Mouse (Mus musculus) CH12.LX (cell line): ENCODE results near the gene Dtnbp1. TPM values are rescaled to one million over a fixed set of nuclear protein-coding genes. Genes with fewer than 3 reads are reported as not detected.

Experiments
- DNase-seq: peaks from one replicate; pipeline ENCODE4 v3.0.0-alpha.2; 2013; ENCODE audit errors: extremely low read depth
- H3K27ac ChIP-seq: 2 replicates; pipeline ENCODE4 v1.5.1; 2012; ENCODE audit warnings: low read depth, mild to moderate bottlenecking, control low read depth, moderate library complexity; ENCODE audit not compliant: insufficient read depth
- H3K27me3 ChIP-seq: replicated peaks from 2 replicates; pipeline ENCODE3; 2012; ENCODE audit warnings: inconsistent platforms
- H3K36me3 ChIP-seq, 2 experiments: replicated peaks in 1 of 2; 2 replicates each; pipeline versions ENCODE3 to v1.6.1; 2012; ENCODE audit warnings: inconsistent platforms in 1 of 2, low read length in 1 of 2, mild to moderate bottlenecking in 1 of 2, mixed read lengths in 1 of 2, moderate library complexity in 1 of 2; ENCODE audit not compliant: control insufficient read depth in 1 of 2, insufficient read depth in 1 of 2
- H3K4me1 ChIP-seq, 2 experiments: 2 replicates each; pipeline ENCODE4 v1.6.1; 2012; ENCODE audit warnings: inconsistent platforms in 1 of 2, moderate library complexity in 1 of 2; ENCODE audit not compliant: insufficient read depth in 2 of 2, control insufficient read depth in 1 of 2
- H3K4me2 ChIP-seq: 2 replicates; pipeline ENCODE4 v1.6.1; 2012; ENCODE audit warnings: low read depth, mild to moderate bottlenecking, control low read depth; ENCODE audit not compliant: poor library complexity, insufficient read depth, severe bottlenecking
- H3K4me3 ChIP-seq, 3 experiments: fragments of 150-350 bp in 1 of 3; sonication (generic) in 1 of 3; replicated peaks in 1 of 3; 2 replicates each; pipeline versions ENCODE3 to v1.5.1; 2011 to 2012; ENCODE audit warnings: low read depth in 2 of 3, low read length in 2 of 3, mild to moderate bottlenecking in 2 of 3, moderate library complexity in 2 of 3, control low read depth in 1 of 3, improper control_type of control experiment in 1 of 3, inconsistent platforms in 1 of 3, mixed read lengths in 1 of 3; ENCODE audit not compliant: poor library complexity in 1 of 3
- H3K79me2 ChIP-seq: replicated peaks from 2 replicates; pipeline ENCODE4 v1.6.1; 2012; ENCODE audit warnings: mild to moderate bottlenecking, moderate library complexity; ENCODE audit not compliant: control insufficient read depth, poor library complexity, insufficient read depth, severe bottlenecking; ENCODE audit errors: extremely low read depth
- H3K9ac ChIP-seq: 2 replicates; pipeline ENCODE4 v1.6.1; 2012; ENCODE audit warnings: low read depth, mild to moderate bottlenecking, control low read depth, moderate library complexity; ENCODE audit not compliant: insufficient read depth
- H3K9me3 ChIP-seq: replicated peaks from 2 replicates; pipeline ENCODE3; 2012; ENCODE audit warnings: low read length, inconsistent platforms, mixed read lengths
- CHD1 ChIP-seq: IDR thresholded peaks from 2 replicates; pipeline ENCODE4 v1.6.1; 2012; ENCODE audit warnings: low read depth, low read length, improper control_type of control experiment, inconsistent platforms
- CHD2 ChIP-seq: IDR thresholded peaks from 2 replicates; pipeline ENCODE4 v1.6.1; 2011; ENCODE audit warnings: low read length, improper control_type of control experiment
- CTCF ChIP-seq, 2 experiments: IDR thresholded peaks in 1 of 2; conservative IDR thresholded peaks in 1 of 2; 2 replicates each; pipeline ENCODE4 v1.5.1; 2011 to 2012; ENCODE audit warnings: low read depth in 2 of 2, low read length in 2 of 2, improper control_type of control experiment in 1 of 2, inconsistent platforms in 1 of 2, mild to moderate bottlenecking in 1 of 2, moderate library complexity in 1 of 2
- ELF1 ChIP-seq: IDR thresholded peaks from 2 replicates; pipeline ENCODE4 v1.6.1; 2014; ENCODE audit warnings: low read depth, mild to moderate bottlenecking, inconsistent platforms, low read length, improper control_type of control experiment
- GABPA ChIP-seq: IDR thresholded peaks from 2 replicates; pipeline ENCODE4 v1.6.1; 2012; ENCODE audit warnings: low read depth, low read length, improper control_type of control experiment, inconsistent platforms; ENCODE audit not compliant: insufficient replicate concordance
- IRF4 ChIP-seq: IDR thresholded peaks from 2 replicates; pipeline ENCODE4 v1.6.1; 2014; ENCODE audit warnings: low read depth, mild to moderate bottlenecking, inconsistent platforms, low read length, improper control_type of control experiment
- JUND ChIP-seq: conservative IDR thresholded peaks from 2 replicates; pipeline ENCODE4 v1.6.1; 2011; ENCODE audit warnings: low read depth, low read length, improper control_type of control experiment
- MAZ ChIP-seq: IDR thresholded peaks from 2 replicates; pipeline ENCODE4 v1.6.1; 2012; ENCODE audit warnings: low read depth, mild to moderate bottlenecking, inconsistent platforms, low read length, improper control_type of control experiment, moderate library complexity
- MYC ChIP-seq: IDR thresholded peaks from 2 replicates; pipeline ENCODE4 v1.6.1; 2011; ENCODE audit warnings: low read depth, mild to moderate bottlenecking, improper control_type of control experiment, low read length
- NELFE ChIP-seq: IDR thresholded peaks from 2 replicates; pipeline ENCODE4 v1.6.1; 2011; ENCODE audit warnings: low read depth, low read length, improper control_type of control experiment
- RAD21 ChIP-seq: IDR thresholded peaks from 2 replicates; pipeline ENCODE4 v1.6.1; 2011; ENCODE audit warnings: low read depth, mild to moderate bottlenecking, low read length, improper control_type of control experiment, moderate library complexity
- RCOR1 ChIP-seq: conservative IDR thresholded peaks from 2 replicates; pipeline ENCODE4 v1.6.1; 2012; ENCODE audit warnings: low read depth, mild to moderate bottlenecking, inconsistent platforms, low read length, improper control_type of control experiment
- TBP ChIP-seq: conservative IDR thresholded peaks from 2 replicates; pipeline ENCODE4 v1.6.1; 2011; ENCODE audit warnings: low read depth, low read length, improper control_type of control experiment
- TCF12 ChIP-seq: IDR thresholded peaks from 2 replicates; pipeline ENCODE4 v1.6.1; 2014; ENCODE audit warnings: low read depth, mild to moderate bottlenecking, inconsistent platforms, low read length, improper control_type of control experiment
- USF1 ChIP-seq: IDR thresholded peaks from 2 replicates; pipeline ENCODE4 v1.6.1; 2014; ENCODE audit warnings: low read depth, mild to moderate bottlenecking, inconsistent platforms, low read length, improper control_type of control experiment
- ZC3H11A ChIP-seq: IDR thresholded peaks from 2 replicates; pipeline ENCODE4 v1.6.1; 2012; ENCODE audit warnings: low read depth, mild to moderate bottlenecking, inconsistent platforms, low read length, improper control_type of control experiment
- dilution Hi-C: fragments of 300-500 bp; cut with MboI; formaldehyde crosslinking; loops from 2 replicates; pipeline ENCODE4 v1.14.3; 2020; ENCODE audit warnings: low sequenced_read_pairs; ENCODE audit not compliant: extremely low pct_unique_long_range_greater_than_20kb, extremely low pct_ligation_motif_present
- in situ Hi-C: fragments of 300-500 bp; cut with MboI; formaldehyde crosslinking; loops from 3 replicates; pipeline ENCODE4 v1.14.3; 2019; ENCODE audit warnings: low sequenced_read_pairs, low pct_ligation_motif_present, low pct_unique_long_range_greater_than_20kb, mixed read lengths
- polyA plus RNA-seq: library from polyadenylated mRNA; unstranded; fragments of >175 nt; gene quantifications from 2 replicates; pipeline ENCODE4 v1.2.1, GENCODE M21; 2012; ENCODE audit warnings: low read depth; ENCODE audit not compliant: insufficient read length
- total RNA-seq, 2 experiments: library from RNA; depleted of rRNA; stranded (reverse); fragments of 300-350 nt in 1 of 2; fragments of >200 nt in 1 of 2; gene quantifications; 2 replicates each; pipeline ENCODE4 v1.2.3; 2012 to 2014

The Dtnbp1 gene
- total and polyA plus RNA-seq, 3 experiments, result 32.4 to 69.2 (median 35.9) TPM

- Histone ChIP-seq H3K36me3 (peaks cover 18 to 67% of the 10 kb centered on the region in 2 experiments), H3K4me3 (no peak overlapping the region), H3K4me2 (no peak overlapping the region), H3K9ac (no peak overlapping the region), H3K4me1 (peaks cover 2 to 30% of the 10 kb centered on the region in 2 experiments), H3K27ac (no peak overlapping the region), H3K79me2 (peaks cover 9% of the 10 kb centered on the region; the same call in 1 of the 2 replicates), H3K9me3 (no peaks in the 10 kb centered on the region), H3K27me3 (no peaks in the 10 kb centered on the region)
- dilution Hi-C loops (no loop called here), in situ Hi-C loops (no loop called here)
- no peak for DNase-seq
- TF ChIP-seq MYC (no peak), IRF4 (no peak), CTCF (conservative IDR thresholded peaks at IDR 0.05 in 1 of 2, IDR thresholded peaks at IDR 0.05 in 1 of 2; ENCODE audit: low read depth in 2 of 2, low read length in 2 of 2) (no peak), RAD21 (no peak), ZC3H11A (no peak), TBP (no peak), MAZ (no peak), NELFE (no peak), CHD1 (no peak), RCOR1 (no peak), JUND (no peak)
Observed at GRCm38 (mm10) chr13:44991936-44992335, 10.0 kb downstream of the Dtnbp1 start.

DNA sequence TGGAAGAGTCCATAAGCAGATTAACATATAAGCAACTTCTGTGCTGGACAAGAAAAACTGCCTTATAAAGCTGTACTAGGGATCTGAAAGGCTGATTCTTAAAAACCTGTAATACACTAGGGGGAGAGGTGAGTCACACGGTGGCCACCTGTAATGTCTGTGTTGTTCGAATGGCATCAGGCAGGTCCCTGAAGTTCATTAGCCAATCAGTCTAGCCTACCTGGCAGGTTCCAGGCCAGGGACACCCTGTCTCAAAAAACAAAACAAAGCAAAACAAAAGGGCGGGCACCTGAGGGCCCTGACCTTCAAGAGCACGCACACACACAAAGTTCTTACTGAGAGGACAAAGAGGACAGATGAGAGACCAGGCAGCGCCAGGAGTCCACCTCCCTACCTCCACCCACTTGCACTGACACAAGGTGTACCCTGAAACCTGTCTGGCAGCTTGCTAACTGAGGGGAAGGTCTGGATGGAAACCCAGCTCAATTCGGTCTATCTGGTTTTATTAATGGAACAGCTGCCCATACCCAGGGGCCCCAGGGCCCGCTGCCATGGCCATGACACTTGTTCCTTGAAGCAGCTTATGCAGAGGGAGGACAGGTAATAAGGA lies 11.8 kb downstream of the Dtnbp1 start:
- Histone ChIP-seq H3K4me1 (peaks cover 3 to 31% of the 10 kb centered on the region in 2 experiments; a peak in 2 of 4 replicates), H3K9ac (no peak overlapping the region), H3K4me2 (no peak overlapping the region), H3K9me3 (no peaks in the 10 kb centered on the region), H3K79me2 (peaks cover 1% of the 10 kb centered on the region; the same call in 1 of the 2 replicates), H3K4me3 (no peak overlapping the region), H3K27me3 (no peaks in the 10 kb centered on the region), H3K36me3 (peaks cover 18 to 75% of the 10 kb centered on the region in 2 experiments), H3K27ac (no peak overlapping the region)
- DNase-seq, result no peak
- dilution Hi-C loops (no loop called here), in situ Hi-C loops (no loop called here)
- no peak for TF ChIP-seq USF1
- no peak for TF ChIP-seq CHD1
- no peak for TF ChIP-seq ELF1
- TF ChIP-seq JUND, result no peak
- no peak for TF ChIP-seq CTCF (conservative IDR thresholded peaks at IDR 0.05 in 1 of 2, IDR thresholded peaks at IDR 0.05 in 1 of 2; ENCODE audit: low read depth in 2 of 2, low read length in 2 of 2)
- no peak for TF ChIP-seq CHD2
- no peak for TF ChIP-seq GABPA
- TF ChIP-seq TCF12, result no peak
- TF ChIP-seq NELFE, result no peak
